Mouse (Mus musculus) adrenal gland, postnatal 10 days (tissue): ENCODE data around the gene Gjc2. TPM values are rescaled to one million over a fixed set of nuclear protein-coding genes. Genes with fewer than 3 reads are reported as not detected.
"Not testable (repeated sequence)": the region's sequence is repeated elsewhere in the genome, so short reads cannot be mapped to it uniquely, and the experiment has no call there.

Experiments used
- DNase-seq: peaks from one replicate; pipeline ENCODE4 v3.0.0; 2021; ENCODE audit warnings: mixed read lengths
- long read RNA-seq, 2 experiments: library from polyadenylated mRNA; stranded (forward); transcript quantifications; one replicate each; pipeline ENCODE4 v2.0.0; 2021
- total RNA-seq, 2 experiments: library from RNA; stranded (reverse); gene quantifications; 2 replicates each; pipeline ENCODE4 v1.2.3; 2021

Gjc2 gene
- under 1 TPM; 0.48 to 0.88 TPM for total RNA-seq
- long read RNA-seq, experiment 1, partial matches to known transcripts: 0 of 2 reads
- long read RNA-seq, experiment 1, other reads (novel, unspliced or antisense): 0 of 2 reads
- long read RNA-seq, experiment 2: 0 reads

DNA sequence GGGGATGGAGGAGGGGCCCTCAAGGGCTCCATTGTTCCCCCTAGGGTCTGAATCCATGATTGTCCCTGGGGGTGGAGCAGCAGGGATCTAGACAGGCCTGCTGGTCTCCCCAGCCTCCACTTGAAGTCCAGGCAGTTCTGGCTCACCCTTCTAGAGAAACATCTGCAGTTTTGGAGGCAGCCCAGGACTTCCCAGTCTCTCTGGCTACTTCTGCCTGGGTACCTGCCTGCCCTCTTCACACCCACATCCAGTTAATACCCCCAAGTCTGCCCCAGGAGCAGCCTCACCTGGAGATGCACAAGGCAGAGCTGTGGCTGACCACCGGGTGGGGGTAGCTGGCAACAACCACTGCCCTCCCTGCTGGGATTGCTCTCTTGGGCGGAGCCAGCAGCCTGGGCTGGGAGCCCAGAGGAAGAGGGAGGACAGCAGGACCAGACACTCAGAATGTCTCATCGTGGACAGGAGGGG is at the start of gene Gjc2:
Gene Gjc2, minus strand, starts transcription at position 350 of the 468 bp plus-strand sequence.
- DNase-seq: peak; percentile 71

DNA sequence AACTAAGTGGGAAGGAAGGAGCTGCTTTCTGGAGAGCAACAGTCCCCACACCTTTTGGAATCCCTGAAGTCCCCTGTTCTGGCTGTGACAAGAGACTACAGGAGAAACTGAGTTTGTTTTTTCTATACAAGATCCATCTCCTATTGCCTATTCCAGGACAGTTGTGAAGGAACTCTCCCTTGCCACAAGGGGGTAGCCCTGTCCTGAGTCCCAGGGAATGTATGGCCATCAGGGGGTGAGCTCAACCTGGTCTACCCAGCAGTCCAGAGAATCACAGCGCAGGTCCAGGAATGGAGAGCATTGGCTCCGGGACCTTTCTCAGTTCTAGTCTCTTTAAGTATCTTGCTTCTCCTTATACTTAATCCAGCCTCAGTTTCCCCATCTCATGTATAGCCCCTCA is 49.8 kb upstream of the Gjc2 start:
- DNase-seq: no peak

DNA sequence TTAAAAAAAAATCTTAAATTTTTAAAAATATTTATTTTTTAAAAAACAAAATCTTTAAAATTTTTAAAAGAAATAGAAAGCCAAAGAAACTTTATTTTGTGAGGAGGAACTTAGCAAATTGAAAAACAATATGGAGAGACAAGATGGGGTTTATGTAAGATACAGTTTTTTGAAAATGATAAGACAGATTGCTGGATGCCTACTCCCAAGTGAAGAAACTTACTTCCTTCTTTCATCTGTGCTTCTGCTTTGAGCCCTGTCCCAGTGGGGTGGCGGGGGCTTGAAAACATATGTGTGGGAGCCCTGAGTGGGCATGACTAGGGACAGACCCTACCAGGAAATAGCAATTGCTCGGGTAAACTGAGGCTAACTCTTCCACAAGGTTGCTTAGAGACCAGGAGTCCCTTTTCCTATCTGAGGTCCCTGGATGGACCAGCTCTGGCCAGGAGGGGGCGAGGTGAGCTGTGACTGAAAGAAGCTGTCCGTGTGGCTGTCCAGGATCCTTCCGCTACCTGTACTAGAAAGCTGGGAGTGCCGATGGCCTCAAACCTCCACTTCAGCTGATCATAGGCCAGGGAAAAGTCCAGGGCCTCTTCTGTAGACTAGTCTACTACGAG is 47.2 kb upstream of the Gjc2 start:
- DNase-seq: peak; percentile 80

DNA sequence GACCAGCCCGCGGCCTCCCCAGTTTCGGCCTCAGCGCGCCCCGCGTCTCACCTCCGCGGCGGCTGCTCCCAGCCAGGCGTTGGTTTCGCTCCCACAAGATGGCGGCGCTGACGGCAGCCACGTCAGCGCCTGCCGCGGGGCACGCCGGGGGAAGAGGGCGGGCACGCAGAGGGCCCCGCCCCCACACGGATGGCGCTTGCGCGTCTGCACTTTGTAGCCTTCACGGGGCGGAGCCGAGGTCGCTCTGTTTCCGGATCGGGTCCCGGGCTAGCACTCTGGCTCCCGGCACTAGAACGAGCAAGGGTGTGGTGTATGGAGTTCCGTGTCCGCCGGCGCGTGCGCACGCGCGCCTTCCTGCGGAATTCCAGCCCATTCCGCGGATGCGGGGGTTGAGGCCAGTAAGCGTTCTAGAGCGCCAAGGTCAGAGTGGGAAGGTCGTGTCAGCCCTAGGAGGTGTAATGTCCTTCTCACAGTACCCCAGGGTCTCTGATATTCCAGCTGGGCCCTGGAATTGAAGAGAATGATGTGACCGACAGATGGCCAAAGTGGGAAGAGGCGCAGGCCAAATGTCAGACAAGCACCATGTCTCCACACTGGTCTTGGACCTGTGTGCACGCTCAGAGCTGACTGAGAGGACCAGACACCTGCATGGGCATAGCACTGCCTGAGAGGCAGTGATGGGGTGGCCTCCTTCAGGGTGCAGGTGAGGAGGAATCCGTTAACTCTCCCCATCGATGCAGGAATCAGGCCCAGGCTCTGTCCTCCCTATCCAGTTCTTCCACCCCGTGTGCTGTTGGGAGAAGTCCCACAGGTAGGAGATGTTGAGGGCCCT is 45.3 kb upstream of the Gjc2 start, which contains the start of gene Arf1:
Gene Arf1, minus strand, starts transcription at position 149 of the 832 bp plus-strand sequence.
- peak; percentile 98 for DNase-seq

DNA sequence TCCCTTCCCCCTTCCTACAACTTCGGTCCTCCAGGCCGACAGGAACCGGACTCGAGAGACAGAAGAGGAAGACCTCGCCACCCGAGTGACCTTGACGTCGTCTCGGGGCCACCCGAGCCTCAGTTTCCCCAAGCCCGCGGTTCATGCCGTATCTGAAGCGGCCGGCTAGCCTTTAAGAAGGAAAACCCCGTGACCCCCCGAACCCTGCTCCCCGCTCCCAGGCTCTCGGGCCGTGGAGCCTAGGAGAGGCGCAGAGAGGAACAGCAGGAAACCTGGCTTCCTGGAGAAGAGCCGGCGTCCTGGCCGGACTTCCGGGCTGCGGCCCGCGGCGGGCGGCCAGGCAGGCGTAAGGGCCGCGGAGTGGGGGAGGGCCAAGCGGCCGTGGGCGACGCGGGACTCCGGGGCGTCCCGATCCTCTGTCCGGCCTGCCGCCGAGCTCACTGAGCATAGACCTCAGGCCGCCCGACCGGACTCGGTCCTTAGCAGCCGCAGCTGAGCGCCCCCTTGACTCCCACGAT is 44.6 kb upstream of the Gjc2 start:
- no peak for DNase-seq

DNA sequence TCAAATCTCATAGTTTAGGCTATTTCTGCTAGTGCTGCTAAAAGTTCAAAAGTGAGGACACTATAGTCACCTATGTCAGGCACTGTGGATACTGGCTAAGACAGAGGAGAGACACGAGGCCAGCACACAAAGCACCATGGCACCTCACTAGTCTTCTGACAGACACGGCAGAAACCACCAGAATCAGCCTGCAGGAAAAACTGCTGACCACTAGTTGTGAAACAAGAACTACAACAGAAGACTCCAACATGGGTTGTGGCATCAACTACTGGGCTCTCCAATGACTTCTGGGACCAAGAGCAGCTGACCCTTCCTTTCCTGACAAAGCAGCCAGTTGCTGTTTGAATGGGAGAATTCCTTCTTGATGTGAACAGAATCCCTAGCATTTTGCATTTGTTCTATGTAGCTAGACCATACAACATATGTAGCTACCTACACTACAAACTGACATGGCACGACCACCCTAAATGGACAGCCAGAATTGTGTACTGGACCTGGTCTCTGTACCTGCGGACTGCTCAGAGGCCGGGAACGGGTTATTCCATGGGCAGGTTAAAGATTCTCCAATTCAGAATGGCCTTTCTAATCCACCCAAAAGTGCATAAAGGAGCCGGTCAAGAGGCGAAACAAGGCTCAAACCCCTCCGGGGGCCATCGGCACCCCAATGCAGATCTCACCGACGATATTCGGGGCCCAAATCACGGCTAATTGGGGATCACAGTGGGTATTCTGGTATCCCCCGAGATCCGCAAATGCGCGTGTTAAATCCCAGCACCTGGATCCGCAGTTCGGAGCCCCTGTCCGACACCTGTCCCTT is 44.0 kb upstream of the Gjc2 start:
- DNase-seq: no peak

DNA sequence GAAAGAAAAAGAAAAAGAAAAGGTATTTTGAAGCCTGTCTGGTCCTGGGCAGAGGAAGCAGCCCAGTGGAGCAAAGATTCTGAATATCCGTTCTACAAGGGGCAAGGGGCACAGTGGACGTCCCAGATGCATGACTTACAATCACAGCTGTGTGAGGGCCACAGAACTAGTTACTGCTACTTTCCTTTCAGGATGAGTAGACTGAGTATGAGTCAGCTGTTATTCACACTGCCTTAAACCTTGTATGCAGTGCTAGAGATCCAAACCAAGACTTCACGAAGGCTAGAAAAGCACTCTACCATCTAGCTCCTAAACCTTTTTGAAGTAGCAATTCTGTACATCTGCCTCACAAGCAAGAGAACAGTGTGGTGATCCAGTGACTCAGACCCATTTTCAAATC is 43.2 kb upstream of the Gjc2 start:
- no peak for DNase-seq

DNA sequence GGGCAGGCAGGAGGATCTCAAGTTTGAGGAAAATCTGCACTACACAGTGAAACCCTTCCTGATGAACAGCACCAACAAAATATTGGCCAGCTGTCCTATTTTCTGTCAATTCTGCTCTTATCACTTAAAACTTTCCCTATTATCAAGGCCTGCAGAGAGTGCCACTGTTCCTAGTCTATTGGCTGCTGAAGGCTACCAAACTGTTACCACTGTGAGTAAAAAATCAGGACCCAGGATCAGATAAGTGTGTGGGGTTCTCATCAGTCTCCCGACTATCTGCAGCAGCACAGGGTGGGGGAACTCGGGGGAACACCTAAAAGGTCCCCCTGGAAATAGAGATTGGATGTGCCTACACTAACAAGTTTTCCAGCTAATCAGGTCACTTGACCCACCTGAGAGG is 42.2 kb upstream of the Gjc2 start:
- DNase-seq: no peak

DNA sequence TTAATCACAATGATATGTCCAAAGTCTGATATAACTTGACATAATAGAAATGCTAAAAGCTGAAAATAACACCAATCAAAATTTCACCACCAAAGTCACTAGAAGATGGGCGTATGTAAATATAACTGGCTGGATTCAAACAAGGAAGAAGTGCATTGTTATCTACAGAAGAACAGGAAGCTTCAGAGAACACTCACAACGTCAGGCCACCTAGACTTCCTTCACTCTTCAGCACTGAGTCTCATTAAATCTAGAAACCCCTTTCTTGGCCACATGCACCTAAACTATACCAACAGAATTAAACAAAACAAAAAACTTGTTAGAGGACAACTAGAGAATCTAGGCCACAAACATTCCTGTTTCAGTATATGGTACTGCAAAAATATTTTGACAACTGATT is 41.5 kb upstream of the Gjc2 start:
- DNase-seq: no peak

DNA sequence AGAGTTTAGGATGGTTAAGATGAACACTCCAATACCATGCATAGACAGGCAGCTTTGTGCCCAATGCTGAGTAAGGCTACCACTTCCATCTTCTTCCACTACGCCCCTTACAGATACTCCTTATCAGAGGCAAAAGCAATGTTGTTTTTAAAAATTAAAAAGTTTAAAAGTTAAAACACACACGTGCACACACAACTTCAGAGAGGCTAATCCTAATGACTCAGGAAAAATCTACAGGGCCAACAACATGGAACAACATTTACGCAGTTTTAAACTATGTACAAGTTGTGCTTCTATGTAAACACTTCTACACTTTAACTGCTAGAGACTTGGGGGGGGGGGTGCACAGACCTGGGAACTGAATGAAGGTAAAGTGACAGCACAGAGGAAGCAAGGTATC is 41.0 kb upstream of the Gjc2 start:
- DNase-seq: no peak

DNA sequence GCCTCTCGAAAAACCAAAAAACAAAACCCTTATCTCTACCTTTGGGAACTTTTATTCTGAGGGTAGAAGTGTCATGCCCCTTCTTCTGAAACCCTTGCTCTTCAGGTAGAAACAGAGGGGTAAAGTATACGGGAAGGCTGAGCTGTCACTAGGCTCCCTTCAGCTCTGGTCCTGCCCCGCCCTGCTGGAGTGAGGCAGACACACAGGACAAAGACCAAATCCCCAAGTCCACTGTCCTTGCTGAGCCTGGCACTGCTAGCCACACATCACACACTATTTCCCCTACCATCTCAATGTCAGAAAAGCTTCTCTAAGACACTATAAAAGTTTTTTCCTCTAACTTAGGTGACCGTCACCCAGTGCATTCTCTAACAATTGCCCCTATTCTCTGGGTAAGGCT is 39.3 kb upstream of the Gjc2 start:
- no peak for DNase-seq

DNA sequence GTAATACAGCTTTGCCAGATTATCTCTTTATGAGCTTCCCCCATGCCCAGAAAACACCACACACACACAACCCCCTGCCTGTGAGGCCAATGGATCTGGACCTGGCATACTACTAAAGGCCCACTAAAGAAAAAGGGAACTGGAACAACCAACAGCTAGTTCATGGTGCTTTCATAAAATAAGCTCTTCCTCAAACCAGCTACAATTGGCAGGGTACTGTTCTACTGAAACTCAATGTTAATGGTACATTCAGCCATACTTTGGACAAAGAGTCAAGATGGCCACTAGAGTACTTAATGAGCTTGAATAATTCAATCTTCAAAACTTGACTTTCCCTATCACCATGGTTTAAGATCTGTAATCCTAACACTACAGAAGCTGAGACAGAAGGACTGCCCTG is 38.6 kb upstream of the Gjc2 start:
- DNase-seq: no peak

DNA sequence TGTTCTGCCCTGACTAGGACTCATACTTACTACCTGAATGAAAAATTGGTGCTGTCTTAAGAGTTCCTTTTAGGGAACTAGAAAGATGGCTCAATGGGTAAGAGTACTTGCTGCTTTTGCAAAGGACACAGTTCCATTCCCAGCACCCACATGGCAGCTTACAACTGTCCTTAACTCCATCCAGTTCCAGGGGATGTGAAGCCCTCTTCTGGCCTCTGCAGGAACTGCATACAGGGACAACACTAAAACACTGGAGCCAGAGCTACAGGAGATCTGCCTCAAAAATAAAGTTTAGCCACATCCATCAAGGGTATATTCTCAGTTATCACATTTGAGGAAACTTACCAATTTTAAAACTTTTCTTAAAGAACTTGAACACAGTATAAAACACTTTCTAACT is 36.1 kb upstream of the Gjc2 start:
- peak; percentile 43 for DNase-seq

DNA sequence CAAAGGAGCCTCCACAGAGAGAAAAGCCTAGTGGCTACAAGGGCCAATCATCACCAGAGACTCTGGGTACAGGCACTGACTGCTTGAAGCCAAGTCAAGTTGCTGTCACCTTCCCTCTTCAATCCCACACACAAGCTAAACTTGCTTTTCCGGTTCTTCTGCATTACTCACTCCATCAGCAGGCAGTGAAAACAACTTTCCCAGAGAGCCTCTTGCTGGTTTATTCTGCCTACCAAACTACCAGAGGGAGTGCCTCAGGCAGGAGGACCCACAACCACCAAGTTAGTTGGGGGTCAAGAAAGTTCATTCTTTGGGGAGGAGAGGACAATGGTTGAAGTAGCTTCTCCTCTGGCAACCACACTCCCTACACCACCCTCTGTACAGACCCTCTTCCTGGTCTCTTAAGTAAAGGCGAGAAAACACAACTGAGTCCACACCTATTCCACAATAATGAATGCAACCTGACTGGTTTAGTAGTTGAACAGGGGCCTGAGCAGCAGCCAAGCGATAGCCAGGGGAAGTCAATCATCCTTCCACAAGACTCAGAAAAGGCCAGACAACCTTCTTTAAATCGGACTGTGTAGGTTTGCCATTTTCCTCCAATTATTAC is 35.5 kb upstream of the Gjc2 start:
- DNase-seq: no peak

DNA sequence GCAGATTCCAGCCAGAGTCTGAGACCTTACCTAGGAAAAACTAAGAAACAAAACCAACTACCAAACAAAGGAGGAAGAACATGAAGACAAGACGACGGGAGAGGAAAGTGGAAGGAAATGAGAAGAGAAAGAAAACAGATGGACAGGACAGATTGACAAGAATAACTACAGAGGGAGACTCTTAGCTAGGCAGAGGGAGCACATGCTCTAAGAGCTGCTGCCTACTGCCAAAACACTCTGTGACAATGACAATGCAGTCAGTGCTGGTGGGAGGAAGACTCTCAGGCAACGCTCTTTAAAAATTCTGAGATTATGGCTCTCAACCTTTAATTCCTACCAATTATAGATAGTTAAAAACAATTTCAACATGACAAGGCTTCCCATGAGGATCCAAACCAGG is 33.9 kb upstream of the Gjc2 start:
- no peak for DNase-seq

DNA sequence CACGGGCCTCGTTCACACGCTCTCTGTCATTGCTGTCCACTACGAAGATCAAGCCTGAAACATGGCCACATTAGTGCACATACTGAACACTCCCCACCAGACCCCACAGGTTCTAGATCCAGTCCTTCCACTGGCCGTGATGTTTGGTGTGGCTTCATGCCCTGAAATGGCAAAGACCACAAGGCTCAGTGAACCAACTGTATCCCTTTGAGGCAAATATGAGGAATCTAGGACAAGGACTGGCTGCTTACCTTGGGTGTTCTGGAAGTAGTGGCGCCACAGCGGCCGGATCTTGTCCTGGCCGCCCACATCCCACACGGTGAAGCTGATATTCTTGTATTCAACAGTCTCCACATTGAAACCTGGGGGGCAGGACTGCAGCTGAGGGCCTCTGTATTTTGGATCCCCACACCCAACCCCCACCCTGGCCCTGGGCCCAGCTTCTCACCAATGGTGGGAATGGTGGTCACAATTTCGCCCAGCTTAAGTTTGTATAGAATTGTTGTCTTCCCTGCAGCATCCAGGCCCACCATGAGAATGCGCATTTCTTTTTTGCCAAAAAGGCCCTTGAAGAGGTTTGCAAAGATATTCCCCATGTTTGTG is 30.0 kb upstream of the Gjc2 start:
- DNase-seq: no peak

DNA sequence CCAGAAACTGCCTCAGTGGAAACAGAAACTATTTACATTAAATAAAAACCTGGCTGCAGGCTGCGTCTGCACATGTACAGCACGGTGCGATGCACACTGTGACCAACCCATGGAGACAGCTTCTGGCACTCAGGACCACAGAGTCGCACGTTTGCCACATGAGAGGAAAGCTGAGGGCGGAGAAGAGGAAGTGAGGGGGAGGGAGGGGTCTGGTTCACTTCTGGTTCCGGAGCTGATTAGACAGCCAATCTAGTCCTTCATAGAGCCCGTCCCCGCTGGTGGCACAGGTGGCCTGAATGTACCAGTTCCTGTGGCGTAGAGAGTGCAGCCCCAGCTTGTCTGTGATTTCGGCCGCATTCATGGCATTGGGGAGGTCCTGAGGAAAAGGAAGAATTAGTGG is 29.3 kb upstream of the Gjc2 start:
- DNase-seq: not testable (repeated sequence)

DNA sequence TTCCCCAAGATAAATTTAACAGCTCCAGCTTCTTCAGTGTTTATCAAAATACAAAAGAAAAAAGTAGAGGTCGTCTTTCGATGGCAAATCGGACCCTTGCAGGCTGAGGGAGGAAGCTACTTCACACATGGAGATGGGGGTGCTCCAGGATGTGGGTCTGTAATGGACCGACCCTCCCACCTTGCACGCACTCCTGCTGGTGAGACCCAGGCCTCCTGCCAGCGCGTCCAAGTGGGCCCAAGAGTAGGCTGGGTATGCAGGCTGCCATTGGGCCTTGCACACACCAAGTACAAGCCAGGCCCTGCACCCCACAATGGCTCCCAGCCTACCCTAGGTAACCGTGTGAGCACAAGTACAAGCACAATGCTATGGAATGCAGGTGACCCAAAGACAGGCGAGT is 28.5 kb upstream of the Gjc2 start:
- DNase-seq: not testable (repeated sequence)

DNA sequence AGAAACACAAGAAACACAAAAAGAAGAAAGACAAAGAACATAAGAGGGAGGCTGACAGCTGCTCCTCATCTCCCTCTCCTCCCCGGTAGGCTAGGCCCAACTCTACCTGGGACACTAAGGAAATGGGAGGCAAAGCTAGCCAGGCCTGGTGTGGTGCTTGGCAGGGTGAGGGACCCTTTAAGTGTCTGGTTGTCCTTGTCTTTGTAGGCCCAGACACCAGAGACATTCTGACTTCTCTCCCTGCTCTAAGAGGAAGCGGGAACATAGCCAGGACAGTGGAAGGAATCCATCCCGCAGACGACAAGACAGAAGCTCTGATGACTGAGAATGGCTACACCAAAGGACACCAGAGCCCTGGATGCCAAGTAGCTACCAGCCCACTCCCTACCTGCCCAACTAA is 27.0 kb upstream of the Gjc2 start:
- DNase-seq: no peak

DNA sequence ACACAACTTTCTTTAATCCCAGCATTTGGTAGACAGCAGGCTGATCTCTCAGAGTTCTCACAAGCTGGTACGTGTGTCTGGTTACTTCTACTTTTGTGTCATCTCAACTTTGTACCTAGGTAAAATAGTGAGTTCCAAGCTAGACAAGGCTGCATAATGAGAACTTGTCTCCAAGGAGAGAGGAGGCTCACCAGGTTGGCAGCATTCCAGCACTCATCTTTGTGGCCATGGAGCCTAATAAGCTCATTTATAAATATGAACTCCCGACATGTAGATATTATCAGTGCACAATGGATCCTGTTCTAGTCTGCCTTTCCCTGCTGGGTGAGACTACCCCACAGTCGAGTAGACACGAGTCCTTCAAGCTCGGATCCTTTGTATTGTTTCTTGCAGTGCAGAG is 26.6 kb upstream of the Gjc2 start:
- DNase-seq: peak; percentile 50

DNA sequence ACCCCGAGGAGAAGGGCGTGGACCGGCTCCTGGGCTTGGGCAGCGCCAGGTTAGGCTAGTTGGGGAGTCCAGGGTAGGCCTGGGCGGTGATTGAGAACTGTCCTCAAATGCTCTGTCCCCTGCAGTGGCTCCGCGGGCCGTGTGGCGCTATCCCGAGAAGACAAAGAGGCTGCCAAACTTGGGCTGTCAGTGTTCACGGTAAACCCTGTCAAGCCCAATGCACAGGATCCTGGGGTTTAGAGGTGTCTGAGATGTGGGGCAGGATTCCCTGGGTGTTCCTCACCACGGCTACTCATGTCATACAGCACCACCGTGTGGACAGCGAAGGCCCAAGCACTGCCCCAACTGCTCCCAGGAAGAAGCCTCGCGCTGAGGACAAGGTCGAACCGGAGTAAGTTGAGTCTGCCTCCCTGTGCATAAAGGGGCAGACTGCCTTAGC is 26.0 kb upstream of the Gjc2 start:
- peak; percentile 82 for DNase-seq
